Mouse (Mus musculus): ENCODE results near the gene Dydc1. TPM values are rescaled to one million over a fixed set of nuclear protein-coding genes. Genes with fewer than 3 reads are reported as not detected.
"Not testable (repeated sequence)": the region's sequence is repeated elsewhere in the genome, so short reads cannot be mapped to it uniquely, and the experiment has no call there.

The Dydc1 gene
- not detected in 2 replicates for polyA plus RNA-seq (2015; fragmentation: Nextera tagmentation; extraction: Ambion mirVana)

DNA sequence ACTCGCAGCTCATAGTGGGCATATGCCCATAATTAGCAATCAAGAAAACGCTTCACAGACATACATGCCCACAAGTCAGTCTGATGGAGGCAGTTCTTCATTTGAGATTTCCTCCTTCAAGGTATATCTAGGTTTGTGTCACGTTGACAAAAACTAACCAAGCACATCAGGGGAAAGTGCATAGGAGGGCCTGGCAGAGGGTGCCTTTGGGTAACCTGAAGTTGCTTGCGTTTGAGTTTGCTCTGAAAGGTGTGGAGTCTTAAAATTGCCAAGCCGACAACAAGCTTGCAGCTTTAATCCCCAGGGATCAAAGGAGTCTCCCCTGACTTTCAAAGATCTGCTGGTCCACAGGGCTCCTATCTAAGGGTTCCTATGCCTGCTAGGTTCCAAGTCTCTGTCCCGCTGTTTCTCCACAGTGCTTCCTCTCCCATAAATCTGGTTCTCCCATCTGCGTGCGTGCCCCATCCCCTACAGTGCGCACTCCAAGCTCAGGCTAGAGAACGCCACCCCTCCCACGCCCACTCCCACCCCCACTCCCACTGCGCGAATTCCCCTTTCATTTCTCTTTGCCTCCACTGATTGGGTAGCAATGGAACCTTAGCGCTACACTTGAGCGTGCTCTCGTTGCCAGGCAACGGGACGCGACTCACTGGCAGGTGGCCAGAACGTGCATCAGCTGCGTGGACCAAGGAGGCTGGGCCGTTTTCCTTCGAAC, at the start of gene Dydc1:
TSS of gene Dydc1 (plus strand) at position 683 of the 715 bp plus-strand sequence.
- 9% methylated on average over 23 of the region's 23 CpGs for WGBS
- Histone ChIP-seq H3K4me2 (replicated peaks) (peak within 1 kb of the TSS; percentile 71), H3K27ac (no peak within 1 kb of the TSS), H3K27me3 (no peaks in the 10 kb centered on the region), H3K36me3 (no peaks in the 10 kb centered on the region), H3K4me3 (peak within 1 kb of the TSS; percentile 45), H3K4me1 (0 out of 2 replicates have a peak, but pooled peaks cover 7% of the 10 kb centered on the region), H3K9me3 (no peaks in the 10 kb centered on the region), H3K9ac (peak within 1 kb of the TSS; percentile 19; the same call in 1 of the 2 replicates)
- peak; percentile 92 for ATAC-seq (ENCODE audit: low FRiP score, low read depth)

DNA sequence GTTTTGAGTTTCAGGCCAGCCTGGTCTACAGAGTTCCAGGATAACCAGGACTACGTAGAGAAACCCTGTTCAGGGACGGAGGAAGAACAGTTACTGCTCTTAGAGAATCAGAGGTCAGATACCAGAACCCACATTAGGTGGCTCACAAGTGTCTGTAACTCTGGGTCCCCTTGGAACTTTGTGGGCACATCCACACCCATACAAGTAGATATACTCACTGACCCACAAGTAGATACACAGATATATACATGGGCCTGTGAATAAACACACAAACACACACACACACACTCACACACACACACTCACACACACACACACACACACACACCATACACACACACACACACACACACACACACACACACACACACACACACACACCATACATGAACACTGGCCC, 47.6 kb upstream of the Dydc1 start:
- no peak overlapping the region for H3K4me2 ChIP-seq (replicated peaks)
- H3K9ac ChIP-seq, result no peak overlapping the region
- 75% methylated on average over 2 of the region's 2 CpGs for whole genome bisulfite sequencing
- no peaks in the 10 kb centered on the region for H3K36me3 ChIP-seq
- no peak overlapping the region for H3K4me3 ChIP-seq
- H3K27me3 ChIP-seq, result no peaks in the 10 kb centered on the region
- no peaks in the 10 kb centered on the region for H3K4me1 ChIP-seq
- no peak for ATAC-seq (ENCODE audit: low FRiP score, low read depth)
- H3K27ac ChIP-seq, result no peak overlapping the region
- no peaks in the 10 kb centered on the region for H3K9me3 ChIP-seq

DNA sequence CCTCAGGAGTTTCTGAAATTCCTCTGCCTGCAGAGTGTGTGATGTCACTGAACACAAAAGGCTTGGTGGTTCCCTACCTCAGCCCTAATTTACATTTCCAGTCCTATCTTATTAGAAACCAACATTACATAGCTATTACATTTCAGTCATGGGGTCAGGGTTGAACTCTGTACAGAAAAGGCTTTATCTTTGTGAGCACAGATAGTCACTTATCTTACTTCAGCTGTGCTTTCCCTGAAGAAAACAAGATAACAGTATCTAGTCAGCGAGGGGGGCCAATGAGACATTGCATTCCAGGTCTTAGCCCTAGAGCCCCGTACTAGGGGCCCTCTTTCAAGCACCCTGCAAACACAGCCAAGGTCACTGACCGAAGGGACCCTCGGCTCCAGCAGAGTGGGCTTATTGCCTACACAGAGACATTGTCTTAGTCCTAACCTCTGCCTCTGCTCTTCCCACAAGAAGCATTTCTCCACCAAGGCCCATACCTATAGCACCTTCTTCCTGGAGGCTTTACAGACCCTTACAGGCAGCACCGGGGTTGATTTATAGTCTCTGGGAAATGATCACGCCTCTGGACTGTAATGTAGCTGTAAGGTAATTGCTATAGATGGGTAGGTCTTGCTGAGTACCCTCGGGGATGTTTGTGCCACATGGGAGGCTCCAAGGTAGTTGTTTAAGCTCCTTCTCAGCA, 47.0 kb upstream of the Dydc1 start:
- H3K9ac ChIP-seq, result no peak overlapping the region
- no peak overlapping the region for H3K27ac ChIP-seq
- no peak overlapping the region for H3K4me3 ChIP-seq
- H3K4me1 ChIP-seq, result no peaks in the 10 kb centered on the region
- H3K27me3 ChIP-seq, result no peaks in the 10 kb centered on the region
- H3K9me3 ChIP-seq, result no peaks in the 10 kb centered on the region
- H3K36me3 ChIP-seq, result no peaks in the 10 kb centered on the region
- H3K4me2 ChIP-seq (replicated peaks), result no peak overlapping the region
- ATAC-seq (ENCODE audit: low FRiP score, low read depth), result no peak
- 75% methylated on average over 7 of the region's 7 CpGs for WGBS

DNA sequence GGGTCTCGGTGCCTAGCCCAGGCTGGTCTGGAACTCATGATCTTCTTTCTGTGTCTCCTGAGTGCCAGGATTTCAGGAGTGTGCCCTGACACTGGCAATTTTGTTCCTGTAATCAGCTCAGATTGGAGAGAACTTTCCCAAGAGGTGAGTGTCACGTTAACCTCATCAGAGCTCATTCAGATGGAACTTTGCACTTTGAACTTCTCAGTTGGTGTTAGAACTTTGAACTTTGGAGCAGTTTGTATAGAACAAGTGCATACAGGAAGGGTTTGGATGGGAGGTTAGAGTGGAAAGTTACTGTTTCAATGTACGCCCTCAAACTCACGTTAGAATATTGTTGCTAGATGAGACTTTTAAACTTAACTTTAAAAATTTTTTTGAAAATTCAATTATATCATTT, 43.4 kb upstream of the Dydc1 start:
- Histone ChIP-seq H3K9me3 (no peaks in the 10 kb centered on the region), H3K4me1 (no peaks in the 10 kb centered on the region), H3K36me3 (no peaks in the 10 kb centered on the region), H3K4me3 (no peak overlapping the region), H3K27me3 (no peaks in the 10 kb centered on the region), H3K9ac (no peak overlapping the region), H3K27ac (no peak overlapping the region), H3K4me2 (replicated peaks) (no peak overlapping the region)
- WGBS, result 74% methylated on average over 4 of the region's 4 CpGs
- ATAC-seq (ENCODE audit: low FRiP score, low read depth), result no peak

DNA sequence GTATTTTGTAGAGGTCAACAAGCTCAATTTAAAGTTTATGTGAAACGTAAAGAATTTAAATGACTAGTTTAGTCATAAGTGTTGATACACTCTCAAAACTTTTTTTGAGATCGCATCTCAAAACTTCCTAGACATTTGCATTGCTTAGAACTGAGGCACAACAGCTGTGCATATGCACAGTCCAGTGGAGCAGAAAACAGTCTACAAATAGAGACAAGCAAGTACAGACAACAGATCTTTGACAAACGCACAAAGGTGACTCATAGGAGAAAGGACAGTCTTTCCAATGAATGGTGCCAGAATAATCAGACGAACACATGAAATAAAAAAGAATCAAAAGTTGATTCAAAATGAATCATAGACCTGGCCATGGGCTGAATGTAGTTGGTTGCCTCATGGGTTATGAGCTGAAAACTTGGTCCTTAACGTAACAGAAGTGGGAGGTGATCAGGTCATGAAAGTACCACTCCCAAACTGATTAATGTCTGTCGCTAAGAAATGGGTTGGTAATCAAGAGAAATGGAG, 41.7 kb upstream of the Dydc1 start:
- H3K9ac ChIP-seq, result no peak overlapping the region
- H3K27me3 ChIP-seq, result no peaks in the 10 kb centered on the region
- H3K36me3 ChIP-seq, result no peaks in the 10 kb centered on the region
- no peak overlapping the region for H3K4me3 ChIP-seq
- H3K4me1 ChIP-seq, result no peaks in the 10 kb centered on the region
- H3K27ac ChIP-seq, result no peak overlapping the region
- no peak overlapping the region for H3K4me2 ChIP-seq (replicated peaks)
- no peaks in the 10 kb centered on the region for H3K9me3 ChIP-seq
- WGBS, result 85% methylated on average over 6 of the region's 6 CpGs
- no peak for ATAC-seq (ENCODE audit: low FRiP score, low read depth)

DNA sequence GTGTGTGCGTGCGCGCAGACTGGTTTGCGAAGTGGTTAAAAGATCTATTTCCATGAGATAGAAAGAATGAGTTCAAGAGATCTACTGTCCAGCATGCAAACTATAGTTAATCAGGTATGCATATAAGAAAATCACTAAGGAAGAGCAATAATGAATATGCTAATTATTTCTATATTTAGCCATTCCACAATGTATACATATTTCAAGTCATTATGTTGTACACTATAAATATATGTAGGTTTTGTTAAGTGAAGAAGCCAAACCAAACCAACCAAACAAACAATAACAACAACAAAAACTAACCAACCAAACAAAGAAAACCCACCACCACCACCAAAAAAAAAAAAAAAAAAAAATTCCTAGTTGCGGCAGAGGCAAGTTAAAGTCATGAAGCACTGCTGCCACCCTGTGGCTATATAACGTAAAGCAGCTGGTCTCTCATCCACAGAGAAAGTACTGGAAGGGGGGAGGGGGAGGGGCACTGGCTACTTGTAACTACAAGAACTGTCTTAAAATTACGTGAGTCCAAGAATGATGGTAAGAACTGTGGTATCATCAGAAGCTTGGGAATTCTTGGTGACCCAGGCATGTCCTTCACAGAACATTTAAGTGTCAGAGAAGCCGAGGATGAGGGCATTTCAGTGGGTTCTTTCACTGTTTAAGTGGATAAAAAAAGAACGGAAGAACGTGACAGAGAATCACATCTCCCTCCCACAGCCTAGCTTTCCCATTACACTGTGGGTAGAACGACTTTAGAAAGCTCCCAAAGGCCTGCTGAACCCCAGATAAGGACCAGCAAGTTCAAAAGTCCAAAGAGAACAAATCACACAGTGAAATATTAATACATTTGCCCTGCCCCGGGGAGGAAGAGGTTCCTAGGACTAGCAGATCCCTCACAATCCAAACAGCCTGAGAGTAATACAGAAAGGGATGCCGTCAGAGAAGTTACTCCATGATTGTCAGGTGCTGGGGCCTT, 39.3 kb upstream of the Dydc1 start:
- H3K9me3 ChIP-seq, result no peaks in the 10 kb centered on the region
- ATAC-seq (ENCODE audit: low FRiP score, low read depth), result no peak
- H3K4me3 ChIP-seq, result no peak overlapping the region
- H3K9ac ChIP-seq, result no peak overlapping the region
- H3K36me3 ChIP-seq, result no peaks in the 10 kb centered on the region
- no peaks in the 10 kb centered on the region for H3K27me3 ChIP-seq
- H3K27ac ChIP-seq, result no peak overlapping the region
- WGBS, result 57% methylated on average over 13 of the region's 13 CpGs
- H3K4me1 ChIP-seq, result no peaks in the 10 kb centered on the region
- no peak overlapping the region for H3K4me2 ChIP-seq (replicated peaks)

DNA sequence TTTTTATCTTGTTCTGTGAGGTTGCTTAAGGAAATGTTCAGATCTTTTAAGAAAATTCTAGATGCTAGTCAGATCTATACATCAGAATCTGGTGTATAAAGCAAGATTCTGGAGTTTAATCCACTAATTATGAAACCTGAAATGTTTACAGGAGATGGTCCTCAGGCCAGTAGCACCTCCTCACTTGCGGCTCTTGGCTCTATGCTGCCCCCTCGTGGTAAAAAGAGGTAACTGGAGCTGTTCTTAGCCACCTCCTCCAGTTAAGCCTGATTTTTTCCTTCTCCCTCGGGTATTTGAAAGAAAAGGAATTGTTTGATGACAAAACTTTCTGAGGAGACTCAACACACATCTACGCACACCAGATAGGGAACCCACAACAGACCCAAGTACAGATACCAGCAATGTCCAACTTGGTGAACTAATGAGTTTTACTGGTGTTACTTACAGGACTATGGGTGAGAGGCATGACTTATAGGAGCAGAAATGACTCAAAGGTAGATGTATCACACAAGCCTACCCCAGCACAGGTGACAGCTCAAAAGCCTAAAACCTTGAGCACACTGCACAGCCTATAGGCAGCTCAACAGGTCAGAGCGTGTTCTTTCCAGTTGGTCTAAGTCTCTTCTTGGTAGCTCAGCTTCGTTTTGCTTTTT, 37.4 kb upstream of the Dydc1 start:
- Histone ChIP-seq H3K9me3 (no peaks in the 10 kb centered on the region), H3K4me3 (no peak overlapping the region), H3K27me3 (no peaks in the 10 kb centered on the region), H3K9ac (no peak overlapping the region), H3K4me1 (no peaks in the 10 kb centered on the region), H3K36me3 (no peaks in the 10 kb centered on the region), H3K27ac (no peak overlapping the region), H3K4me2 (replicated peaks) (no peak overlapping the region)
- no peak for ATAC-seq (ENCODE audit: low FRiP score, low read depth)
- 34% methylated on average over 6 of the region's 6 CpGs for WGBS

- Histone ChIP-seq H3K4me1 (no peaks in the 10 kb centered on the region), H3K36me3 (no peaks in the 10 kb centered on the region), H3K9me3 (peaks cover 5% of the 10 kb centered on the region; the same call in 1 of the 2 replicates), H3K27ac (no peak overlapping the region), H3K4me2 (replicated peaks) (no peak overlapping the region), H3K4me3 (no peak overlapping the region), H3K9ac (no peak overlapping the region), H3K27me3 (no peaks in the 10 kb centered on the region)
- 78% methylated on average over 2 of the region's 2 CpGs for whole genome bisulfite sequencing
- no peak for ATAC-seq (ENCODE audit: low FRiP score, low read depth)
Measured at GRCm38 (mm10) chr14:41047402-41047801, 25.3 kb upstream of the Dydc1 start.

DNA sequence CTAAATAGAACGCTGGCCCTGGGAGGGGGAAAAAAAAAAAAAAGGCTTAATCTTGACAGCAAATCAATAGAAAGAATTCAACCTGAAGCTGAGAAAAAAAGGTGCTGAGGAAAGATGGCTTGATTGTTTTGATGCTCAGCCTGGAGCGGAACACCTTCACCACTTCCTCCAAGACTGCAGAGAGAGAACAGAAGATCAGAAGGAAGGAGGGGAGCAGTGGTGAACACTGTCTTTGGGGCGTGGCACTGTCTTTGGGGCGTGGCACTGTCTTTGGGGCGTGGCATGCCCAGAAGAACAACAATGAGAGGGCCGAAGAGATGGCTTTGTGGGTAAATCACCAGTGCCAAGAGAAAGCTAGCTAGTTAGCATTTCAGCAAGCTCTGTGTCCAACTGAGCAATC, 22.2 kb upstream of the Dydc1 start:
- Histone ChIP-seq H3K4me2 (replicated peaks) (no peak overlapping the region), H3K9ac (no peak overlapping the region), H3K27ac (no peak overlapping the region), H3K36me3 (no peaks in the 10 kb centered on the region), H3K27me3 (no peaks in the 10 kb centered on the region), H3K4me1 (no peaks in the 10 kb centered on the region), H3K9me3 (peaks cover 5% of the 10 kb centered on the region; the same call in 1 of the 2 replicates), H3K4me3 (no peak overlapping the region)
- ATAC-seq (ENCODE audit: low FRiP score, low read depth), result no peak
- WGBS, result 83% methylated on average over 6 of the region's 6 CpGs

GRCm38 (mm10) chr14:41052481-41052880, 20.2 kb upstream of the Dydc1 start:
- Histone ChIP-seq H3K4me2 (replicated peaks) (no peak overlapping the region), H3K9me3 (no peaks in the 10 kb centered on the region), H3K9ac (no peak overlapping the region), H3K27me3 (no peaks in the 10 kb centered on the region), H3K36me3 (no peaks in the 10 kb centered on the region), H3K4me3 (no peak overlapping the region), H3K4me1 (no peaks in the 10 kb centered on the region), H3K27ac (no peak overlapping the region)
- ATAC-seq (ENCODE audit: low FRiP score, low read depth), result no peak
- 77% methylated on average over 5 of the region's 5 CpGs for WGBS

DNA sequence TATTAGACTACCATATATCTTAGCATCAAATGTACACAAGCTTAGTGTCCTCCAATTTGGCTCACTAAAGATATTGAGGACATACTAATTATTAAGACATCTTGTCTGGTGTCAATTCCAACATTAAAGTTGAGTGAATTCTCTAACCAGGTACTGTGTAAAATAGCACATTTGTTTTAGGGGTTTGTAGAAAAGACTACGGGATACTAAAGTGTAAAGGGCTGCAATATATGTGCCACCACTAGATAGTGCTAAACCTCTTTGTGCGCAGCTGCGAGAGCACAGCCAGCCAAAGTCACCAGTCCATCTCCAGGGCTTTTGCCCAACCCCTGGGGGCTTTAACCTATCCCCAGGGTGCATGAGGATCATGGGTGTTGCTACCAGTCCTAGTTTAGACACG, 19.5 kb upstream of the Dydc1 start:
- not testable (repeated sequence) for ATAC-seq (ENCODE audit: low FRiP score, low read depth); H3K27ac ChIP-seq; H3K4me2 ChIP-seq (replicated peaks); H3K27me3 ChIP-seq; H3K4me1 ChIP-seq; H3K4me3 ChIP-seq; H3K36me3 ChIP-seq; H3K9ac ChIP-seq; H3K9me3 ChIP-seq
- WGBS, result 63% methylated on average over 3 of the region's 4 CpGs

All from limb, embryonic 13.5 days (tissue).